Mouse (Mus musculus): ENCODE results near the gene Sh3rf1. TPM values are rescaled to one million over a fixed set of nuclear protein-coding genes. Genes with fewer than 3 reads are reported as not detected.

Sh3rf1 gene
- total RNA-seq (2021), result 10 to 100 TPM in 1 of 2 experiments, 1 to 10 TPM in 1; 9.9 to 11.0 TPM
- polyA plus RNA-seq (2012; rRNA removed), result 10.8 and 11.4 TPM in 2 replicates
- long read RNA-seq, partial matches to known transcripts, result 0 of 1 reads
- long read RNA-seq, other reads (novel, unspliced or antisense), result 1 of 1 reads

GRCm38 (mm10) chr8:61223729-61224379 is at the start of gene Sh3rf1:
Gene Sh3rf1 (plus strand): TSS chr8:61223872.
- peak; percentile 92 for DNase-seq

DNA sequence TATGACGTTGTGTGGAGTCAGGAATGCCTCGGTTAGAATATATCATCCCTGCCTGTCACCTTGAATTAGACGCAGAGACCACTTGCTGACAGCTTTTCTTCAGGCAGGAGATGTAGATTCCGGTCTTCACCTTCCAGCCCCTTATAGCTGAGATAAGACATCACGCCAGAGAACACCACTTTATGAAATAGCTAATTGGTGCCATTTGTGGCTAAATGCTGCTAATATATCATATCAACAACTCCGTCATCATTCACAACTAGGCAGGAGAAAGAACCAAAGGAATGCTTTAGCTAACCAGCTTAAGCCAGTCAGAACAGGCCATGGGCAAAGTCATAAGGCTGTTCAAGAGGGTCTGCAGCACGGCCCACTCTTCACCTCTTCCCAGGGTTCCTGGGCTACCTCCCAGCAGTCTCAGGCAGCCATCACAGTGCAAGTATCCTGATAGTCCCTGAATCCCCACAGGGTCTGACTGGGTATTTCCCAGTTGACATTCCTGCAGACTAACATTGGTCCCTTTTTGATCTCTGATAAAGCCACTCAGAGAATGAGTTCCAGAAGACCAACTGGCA is 49.7 kb upstream of the Sh3rf1 start:
- DNase-seq, result no peak

DNA sequence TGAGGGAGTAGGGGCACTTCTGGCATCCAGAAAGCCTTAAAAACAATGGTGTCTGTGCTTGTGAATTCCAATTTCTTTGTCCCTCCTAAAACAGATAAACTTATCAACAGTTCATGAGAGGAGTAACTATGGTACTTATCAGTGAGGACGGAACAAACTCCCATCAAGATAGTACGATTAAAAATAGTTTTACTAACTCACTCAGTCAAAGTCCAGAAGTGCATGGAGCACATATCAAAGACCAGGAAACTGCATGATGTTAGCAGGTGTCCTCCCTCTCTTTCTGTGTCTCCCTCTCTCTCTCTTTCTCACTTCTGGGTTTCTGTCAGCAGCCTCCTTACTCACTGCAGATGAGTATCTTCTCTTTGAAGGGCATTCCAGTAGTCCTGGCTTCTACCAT is 47.8 kb upstream of the Sh3rf1 start:
- DNase-seq, result no peak

DNA sequence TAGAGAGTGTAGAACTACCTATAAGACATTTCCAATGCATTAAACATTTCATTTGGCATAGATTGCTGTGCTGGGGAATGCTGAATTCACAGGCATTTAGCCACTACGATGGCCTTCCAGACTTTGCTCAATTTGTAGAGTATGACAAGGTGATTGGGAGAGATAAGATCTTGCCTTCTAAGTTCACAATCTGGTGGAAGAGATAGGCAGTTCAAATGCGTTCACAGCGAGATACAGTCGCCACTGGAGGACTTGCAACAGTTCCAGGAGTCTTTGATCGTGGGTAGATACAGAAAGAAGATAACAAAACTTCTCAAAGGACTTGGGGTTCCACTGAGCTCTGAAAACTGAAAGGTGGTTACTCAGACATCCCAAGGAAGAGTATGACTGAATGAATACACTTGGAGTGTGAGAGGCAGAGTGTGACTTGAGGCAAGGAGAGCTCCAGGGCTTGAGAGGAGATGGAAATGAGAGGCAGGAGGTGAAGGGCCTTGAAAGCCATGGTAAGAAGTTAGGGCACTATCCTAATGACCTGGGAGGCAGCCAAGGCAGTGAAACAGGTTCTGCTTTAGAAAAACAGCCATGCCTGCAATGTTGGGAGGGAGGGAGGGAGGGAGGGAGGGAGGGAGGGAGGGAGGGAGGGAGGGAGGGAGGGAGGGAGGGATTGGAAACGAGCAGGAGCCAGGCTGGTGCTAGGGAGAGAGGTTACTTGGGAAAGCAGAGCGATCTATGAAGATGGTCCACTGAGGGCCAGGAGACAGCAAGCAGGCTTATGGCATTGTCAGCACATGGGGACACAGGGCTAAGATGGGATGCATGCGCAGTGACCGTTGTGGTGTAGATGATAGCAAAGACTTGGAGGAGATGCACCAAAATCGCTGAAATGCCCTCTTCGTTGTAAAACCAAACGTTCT is 45.7 kb upstream of the Sh3rf1 start:
- no peak for DNase-seq

GRCm38 (mm10) chr8:61178594-61179140 is 45.0 kb upstream of the Sh3rf1 start:
- no peak for DNase-seq

DNA sequence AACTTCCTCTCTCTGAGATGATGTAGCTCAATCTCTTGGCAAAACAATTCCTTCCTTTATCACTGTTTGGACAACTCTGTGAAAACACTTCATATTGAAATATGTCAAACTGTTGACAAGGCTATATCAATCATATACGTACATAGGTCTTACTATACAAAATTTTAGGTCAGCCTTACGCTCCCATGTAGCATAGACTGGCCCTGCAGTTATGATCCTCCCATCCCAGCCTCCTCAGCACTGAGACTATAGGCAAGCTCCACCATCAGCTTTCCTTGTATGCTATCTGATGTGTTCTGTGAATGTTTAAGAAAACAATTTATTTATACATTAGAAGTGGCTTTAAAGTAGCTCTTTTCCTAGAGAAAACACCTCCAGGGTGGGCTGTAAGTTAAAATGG is 42.1 kb upstream of the Sh3rf1 start:
- no peak for DNase-seq

GRCm38 (mm10) chr8:61182020-61182419 is 41.7 kb upstream of the Sh3rf1 start:
- no peak for DNase-seq

DNA sequence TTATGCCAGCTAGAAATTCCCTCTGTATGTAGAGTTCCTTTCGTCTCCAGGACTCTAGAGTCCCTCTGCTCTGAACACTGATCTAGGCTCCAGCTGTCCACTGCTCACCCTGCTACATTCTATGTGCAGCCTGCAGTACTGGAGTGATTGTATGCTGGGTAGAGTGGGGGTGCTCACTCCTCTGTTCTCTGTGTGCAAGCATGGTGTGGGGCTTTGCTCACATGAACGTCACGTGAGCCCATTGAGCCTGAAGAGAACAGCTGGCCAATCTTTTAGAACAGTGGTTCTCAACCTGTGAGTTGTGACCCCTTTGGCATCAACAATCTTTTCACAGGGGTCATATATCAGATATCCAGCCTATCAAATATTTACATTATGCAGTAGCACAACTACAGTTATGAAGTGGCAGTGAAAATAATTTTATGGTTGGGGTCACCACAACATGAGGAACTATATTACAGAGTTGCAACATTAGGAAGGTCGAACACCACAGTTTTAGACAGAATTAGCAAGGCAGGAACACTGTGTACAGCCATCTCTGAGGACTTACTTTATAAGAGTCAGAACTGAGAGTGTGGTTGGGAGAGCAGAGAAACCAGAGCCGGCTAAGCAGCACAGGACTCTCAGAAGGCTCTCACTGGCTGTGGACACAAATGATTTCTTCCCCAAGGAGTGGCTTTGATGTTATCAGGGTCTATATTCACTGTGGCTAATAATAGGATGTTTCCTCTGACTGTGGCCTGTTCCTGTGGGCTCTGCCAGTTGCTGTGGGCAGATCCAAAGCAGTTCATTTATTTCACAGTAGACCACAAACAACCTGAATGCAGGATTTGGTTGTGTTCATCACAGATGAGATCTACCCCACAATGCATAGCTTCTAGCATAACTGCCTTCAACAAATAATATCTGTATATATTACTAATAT is 38.1 kb upstream of the Sh3rf1 start:
- DNase-seq, result no peak

DNA sequence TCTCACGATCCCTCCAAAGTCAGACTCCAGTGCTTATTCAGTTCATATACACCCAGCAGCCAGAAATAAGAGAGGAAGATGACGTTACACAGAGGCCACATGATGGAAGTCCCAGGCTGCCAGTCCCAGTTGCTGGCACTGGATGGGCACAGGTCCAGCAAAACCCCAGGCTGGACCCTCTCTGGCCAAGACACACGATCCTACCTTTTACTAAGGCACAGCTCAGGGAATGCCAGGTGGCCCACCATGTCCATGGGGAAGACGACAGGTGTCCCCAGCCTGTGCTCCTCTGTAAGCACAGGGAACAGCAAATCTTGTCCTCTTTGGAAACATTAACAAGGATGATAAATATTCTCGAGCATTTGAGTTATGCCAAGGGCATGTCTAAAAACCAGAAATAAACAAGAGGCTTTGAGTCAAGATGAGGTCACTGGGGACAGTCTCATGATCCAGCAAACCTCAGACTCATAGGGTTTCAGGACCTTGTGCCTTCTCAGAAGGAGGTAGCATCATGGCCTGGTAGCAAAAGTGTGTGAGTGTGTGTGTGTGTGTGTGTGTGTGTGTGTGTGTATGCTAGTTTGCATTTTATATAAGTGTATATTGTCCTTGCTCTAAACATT is 29.3 kb upstream of the Sh3rf1 start:
- DNase-seq, result peak; percentile 65

DNA sequence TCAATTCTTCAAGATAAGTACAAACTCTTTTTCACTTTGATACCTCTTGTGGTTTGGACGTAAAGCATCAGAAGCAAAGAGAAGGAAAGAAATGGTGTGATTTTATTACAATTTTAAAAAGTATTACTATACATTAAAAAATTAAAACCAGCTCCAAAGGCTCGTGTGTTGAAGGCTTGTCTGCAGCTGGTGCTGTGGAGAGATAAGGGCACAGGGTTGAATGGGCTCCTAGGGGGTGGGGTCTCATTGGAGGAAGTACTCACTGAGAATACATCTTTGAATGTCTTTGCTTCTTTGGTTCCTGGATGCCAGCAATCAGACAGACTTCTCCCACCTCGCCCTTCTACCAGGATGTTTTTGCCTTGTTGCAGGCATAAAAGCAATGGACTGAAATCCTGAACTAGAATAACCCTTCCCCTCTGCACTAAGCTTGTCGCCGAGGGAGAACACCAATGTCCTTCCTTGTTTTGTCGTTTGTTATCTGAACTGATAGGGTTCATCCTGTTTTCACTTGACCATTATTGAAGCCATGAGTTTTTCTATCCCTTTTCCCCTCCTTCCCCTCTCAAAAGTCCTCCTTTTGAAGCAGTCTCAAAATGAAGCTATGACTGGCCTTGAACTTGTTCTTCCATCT is 23.3 kb upstream of the Sh3rf1 start:
- no peak for DNase-seq

GRCm38 (mm10) chr8:61203035-61203826 is 20.4 kb upstream of the Sh3rf1 start:
- no peak for DNase-seq

- DNase-seq, result no peak
Measured at GRCm38 (mm10) chr8:61206876-61207275, 16.8 kb upstream of the Sh3rf1 start.

DNA sequence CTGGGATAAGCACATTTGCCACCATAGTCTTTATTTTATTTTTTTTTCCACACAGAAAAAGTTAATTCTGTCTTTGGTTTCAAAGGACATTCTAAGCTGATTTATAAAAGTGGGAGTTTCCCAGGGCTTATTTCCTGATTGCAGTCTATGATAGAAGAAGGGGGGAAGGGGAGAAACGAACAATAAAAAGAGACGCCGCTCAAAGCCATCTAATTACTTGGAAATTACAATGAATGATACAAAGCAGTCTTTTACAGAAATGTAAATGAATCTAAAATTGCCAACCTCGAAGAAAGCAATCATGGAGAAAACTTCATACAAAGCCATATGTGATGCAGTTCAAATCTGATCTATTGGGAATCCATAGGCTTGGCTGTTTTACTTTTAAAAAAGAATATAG is 16.0 kb upstream of the Sh3rf1 start:
- no peak for DNase-seq

- DNase-seq, result no peak
Measured at GRCm38 (mm10) chr8:61208719-61209118, 15.0 kb upstream of the Sh3rf1 start.

DNA sequence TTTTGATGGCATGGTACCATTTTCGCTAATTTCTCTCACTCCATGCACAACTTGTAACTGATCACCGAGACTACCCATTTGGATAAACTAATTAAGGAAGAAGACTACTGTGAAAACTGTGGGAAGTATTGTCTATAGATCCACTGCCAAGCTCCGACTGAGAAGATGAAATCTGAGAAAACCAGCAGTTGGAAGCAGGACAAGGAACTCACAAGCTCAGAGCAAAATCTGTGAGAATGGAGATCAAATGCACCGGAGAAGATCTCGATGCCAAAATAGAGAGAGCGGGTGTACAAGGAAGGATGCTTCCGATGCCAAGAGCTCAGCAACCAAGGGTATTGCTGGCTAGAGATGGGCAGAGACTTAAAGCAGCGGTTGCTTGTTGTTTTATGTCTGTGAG is 12.8 kb upstream of the Sh3rf1 start:
- DNase-seq, result no peak

GRCm38 (mm10) chr8:61215081-61215819 is 8.4 kb upstream of the Sh3rf1 start:
- DNase-seq, result no peak

- DNase-seq, result no peak
Measured at GRCm38 (mm10) chr8:61217017-61217416, 6.7 kb upstream of the Sh3rf1 start.

DNA sequence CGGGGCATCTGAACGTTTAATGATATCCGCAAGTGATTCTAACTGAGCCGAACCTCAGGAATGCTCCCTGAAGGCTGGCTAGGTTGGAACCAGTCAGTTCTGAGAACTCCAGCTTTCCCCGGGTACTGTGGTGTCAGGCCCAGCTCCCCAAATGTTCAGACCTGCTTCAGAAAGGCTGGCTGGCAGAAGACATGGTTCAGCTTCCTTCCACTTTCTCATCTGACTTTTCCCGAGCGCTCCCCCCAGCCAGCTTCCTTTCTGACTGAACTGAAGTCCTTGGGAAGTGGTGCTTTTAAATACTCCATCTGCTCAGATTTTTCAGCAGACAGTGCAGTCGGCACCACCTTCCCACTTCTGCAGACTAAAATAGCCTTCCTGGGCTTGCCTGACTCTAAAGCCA is 6.2 kb upstream of the Sh3rf1 start:
- DNase-seq, result no peak

GRCm38 (mm10) chr8:61218439-61218838 is 5.2 kb upstream of the Sh3rf1 start:
- DNase-seq, result no peak

Data from adrenal gland, adult 2 months (tissue).